Mouse (Mus musculus) embryonic facial prominence, embryonic 14.5 days (tissue): Measurements from ENCODE around the gene Olfr1262. TPM values are rescaled to one million over a fixed set of nuclear protein-coding genes. Genes with fewer than 3 reads are reported as not detected.

ENCODE experiments used
- ATAC-seq: fragments of 200-750 bp; cut with Nextera tagmentation; 2 replicates; pipeline ENCODE4 v1.8.0; 2017; ENCODE audit warnings: low read depth, moderate number of reproducible peaks, moderate TSS enrichment
- DNase-seq: peaks from one replicate; pipeline ENCODE4 v3.0.0-alpha.2; 2015; ENCODE audit warnings: low spot score
- H3K27ac ChIP-seq: fragments of 300-500 bp; sonication (generic); replicated peaks from 2 replicates; pipeline ENCODE4 v1.5.1; 2014; ENCODE audit warnings: low read depth, mild to moderate bottlenecking, low read length, moderate library complexity
- H3K27me3 ChIP-seq: fragments of 300-500 bp; sonication (generic); replicated peaks from 2 replicates; pipeline ENCODE4 v1.6.1; 2014; ENCODE audit warnings: low read length; ENCODE audit not compliant: control insufficient read depth, insufficient read depth
- H3K36me3 ChIP-seq: fragments of 300-500 bp; sonication (generic); 2 replicates; pipeline ENCODE4 v1.6.1; 2014; ENCODE audit warnings: low read length, mixed read lengths; ENCODE audit not compliant: control insufficient read depth, insufficient read depth
- H3K4me1 ChIP-seq: fragments of 300-500 bp; sonication (generic); 2 replicates; pipeline ENCODE4 v1.6.1; 2014; ENCODE audit warnings: antibody characterized with exemption, low read length; ENCODE audit not compliant: control insufficient read depth, insufficient read depth
- H3K4me2 ChIP-seq: fragments of 300-500 bp; sonication (generic); 2 replicates; pipeline ENCODE4 v1.6.1; 2014; ENCODE audit warnings: low read depth, mild to moderate bottlenecking, low read length, moderate library complexity, mixed read lengths
- H3K4me3 ChIP-seq: fragments of 300-500 bp; sonication (generic); 2 replicates; pipeline ENCODE4 v1.5.1; 2014; ENCODE audit warnings: low read depth, mild to moderate bottlenecking, low read length
- H3K9ac ChIP-seq: fragments of 300-500 bp; sonication (generic); 2 replicates; pipeline ENCODE4 v1.6.1; 2014; ENCODE audit warnings: low read depth, mild to moderate bottlenecking, low read length, moderate library complexity, mixed read lengths
- H3K9me3 ChIP-seq: fragments of 300-500 bp; sonication (generic); 2 replicates; pipeline ENCODE4 v1.6.1; 2016; ENCODE audit warnings: low read length; ENCODE audit not compliant: control insufficient read depth
- WGBS: fragments of 180-500 bp; shearing (Covaris S2); extraction: QIAGEN DNeasy Blood & Tissue Kit; methylation state at CpG from one replicate; pipeline ENCODE4 v1.1.7; 2014; 5-methylcytosine and 5-hydroxymethylcytosine counted together
- polyA plus RNA-seq: library from polyadenylated mRNA; unstranded; fragments of >200 nt; fragmentation: Nextera tagmentation; extraction: Ambion mirVana; gene quantifications from 2 replicates; pipeline ENCODE4 v1.2.1, GENCODE M21; 2014

The Olfr1262 gene
- not detected in 2 replicates for polyA plus RNA-seq

DNA sequence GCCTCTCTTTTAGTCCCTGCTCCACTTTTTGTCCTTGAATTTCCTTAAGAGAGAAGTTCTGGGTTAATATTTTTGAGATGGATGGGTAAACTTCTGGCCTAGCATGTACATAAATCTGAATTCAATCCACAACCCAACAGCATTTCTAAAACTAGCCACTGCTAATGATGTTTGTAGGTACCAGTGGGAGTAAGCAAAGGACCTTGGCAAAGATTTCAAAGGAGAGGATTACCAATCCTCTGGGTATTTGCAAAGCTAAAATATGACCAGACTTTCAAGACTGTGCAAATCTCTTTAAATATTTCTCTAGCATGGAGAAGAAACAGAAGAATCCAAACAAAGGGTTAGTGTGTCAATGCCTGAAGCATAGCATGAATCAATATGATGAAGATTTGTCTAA is at the start of gene Olfr1262:
Olfr1262 (plus strand) TSS at position 301 of the 400 bp plus-strand sequence.
- ATAC-seq (no peak), DNase-seq (no peak)
- no peaks in the 10 kb centered on the region for H3K4me1 ChIP-seq
- no peak within 1 kb of the TSS for H3K4me2 ChIP-seq
- no peaks in the 10 kb centered on the region for H3K36me3 ChIP-seq
- no peak within 1 kb of the TSS for H3K27ac ChIP-seq
- H3K4me3 ChIP-seq: no peak within 1 kb of the TSS
- H3K27me3 ChIP-seq: no peaks in the 10 kb centered on the region
- H3K9ac ChIP-seq: no peak within 1 kb of the TSS
- no peaks in the 10 kb centered on the region for H3K9me3 ChIP-seq

- DNase-seq: no peak
- 51% methylated on average over 2 of the region's 2 CpGs for WGBS
Observed at GRCm38 (mm10) chr2:89974184-89974583, 25.8 kb upstream of the Olfr1262 start, which contains the start of gene Olfr1260. Gene Olfr1260 (plus strand): TSS chr2:89974340.

GRCm38 (mm10) chr2:89977709-89978108 is 22.2 kb upstream of the Olfr1262 start:
- DNase-seq (no peak), ATAC-seq (no peak)
- H3K27me3 ChIP-seq: no peaks in the 10 kb centered on the region
- no peaks in the 10 kb centered on the region for H3K9me3 ChIP-seq
- H3K36me3 ChIP-seq: no peaks in the 10 kb centered on the region
- H3K4me2 ChIP-seq: no peak overlapping the region
- no peaks in the 10 kb centered on the region for H3K4me1 ChIP-seq
- H3K9ac ChIP-seq: no peak overlapping the region
- no peak overlapping the region for H3K27ac ChIP-seq
- H3K4me3 ChIP-seq: no peak overlapping the region
- 84% methylated on average over 2 of the region's 2 CpGs for WGBS

More at GRCm38 (mm10) chr2:89974184-89974583, 25.8 kb upstream of the Olfr1262 start, which contains the start of gene Olfr1260:
- no peaks in the 10 kb centered on the region for H3K9me3 ChIP-seq
- no peak for ATAC-seq
- H3K27ac ChIP-seq: no peak within 1 kb of the TSS
- H3K4me1 ChIP-seq: no peaks in the 10 kb centered on the region
- H3K36me3 ChIP-seq: no peaks in the 10 kb centered on the region
- H3K9ac ChIP-seq: no peak within 1 kb of the TSS
- no peak within 1 kb of the TSS for H3K4me2 ChIP-seq
- no peaks in the 10 kb centered on the region for H3K27me3 ChIP-seq
- H3K4me3 ChIP-seq: no peak within 1 kb of the TSS

- Histone ChIP-seq H3K4me2 (no peak within 1 kb of the TSS), H3K9ac (no peak within 1 kb of the TSS), H3K4me3 (no peak within 1 kb of the TSS), H3K9me3 (no peaks in the 10 kb centered on the region), H3K27ac (no peak within 1 kb of the TSS), H3K4me1 (no peaks in the 10 kb centered on the region), H3K27me3 (no peaks in the 10 kb centered on the region), H3K36me3 (no peaks in the 10 kb centered on the region)
- ATAC-seq (no peak), DNase-seq (no peak)
Observed at GRCm38 (mm10) chr2:89990921-89991320, 9.0 kb upstream of the Olfr1262 start, which contains the start of gene Olfr1261. Gene Olfr1261 (plus strand): TSS chr2:89991221.

DNA sequence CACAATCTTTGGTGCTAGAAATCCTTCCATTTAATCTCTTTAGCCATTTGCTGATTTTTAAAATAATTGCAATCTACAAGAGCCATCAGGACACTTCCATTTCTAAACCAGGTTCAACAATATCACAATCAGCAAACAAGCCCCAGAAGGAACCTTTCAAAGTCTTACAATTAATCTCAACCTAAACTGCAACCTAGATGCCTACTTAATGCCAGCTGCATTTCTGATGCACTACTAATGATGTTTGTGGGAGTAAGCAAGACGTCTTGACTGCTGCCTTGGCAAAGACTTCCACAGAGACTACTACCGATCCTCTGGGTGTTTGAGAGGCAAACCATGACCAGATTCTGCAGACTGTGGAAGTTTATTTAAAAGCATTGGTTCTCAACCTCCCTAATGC is 11.9 kb downstream of the Olfr1262 start, which contains the start of gene Olfr1263:
Olfr1263 (plus strand) TSS at position 301 of the 400 bp plus-strand sequence.
- no peak within 1 kb of the TSS for H3K9ac ChIP-seq
- no peaks in the 10 kb centered on the region for H3K9me3 ChIP-seq
- H3K4me1 ChIP-seq: no peaks in the 10 kb centered on the region
- no peak within 1 kb of the TSS for H3K4me3 ChIP-seq
- H3K27ac ChIP-seq: no peak within 1 kb of the TSS
- ATAC-seq: no peak
- H3K27me3 ChIP-seq: no peaks in the 10 kb centered on the region
- DNase-seq: no peak
- no peaks in the 10 kb centered on the region for H3K36me3 ChIP-seq
- 82% methylated on average over 2 of the region's 2 CpGs for WGBS
- no peak within 1 kb of the TSS for H3K4me2 ChIP-seq

DNA sequence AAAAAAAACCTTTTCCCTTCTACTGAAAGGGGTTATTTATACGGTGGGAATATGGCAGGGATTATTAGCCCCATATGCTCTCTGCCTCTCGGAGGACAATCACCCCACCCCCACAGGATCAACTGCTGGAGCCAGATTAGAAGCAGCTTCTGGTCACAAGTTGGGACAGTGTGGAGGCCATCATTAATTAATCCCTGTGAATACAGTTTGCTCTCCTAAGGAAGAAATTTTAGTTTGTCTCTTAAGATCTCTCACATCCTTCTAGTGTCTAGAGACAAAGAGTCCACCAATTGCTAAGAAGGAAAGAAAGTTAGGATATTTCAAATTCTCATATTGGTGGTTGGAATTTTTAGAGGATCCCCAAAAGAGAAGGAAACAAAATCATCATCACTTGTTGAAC is 25.5 kb downstream of the Olfr1262 start, which contains the start of gene Olfr1264:
Olfr1264 (minus strand) TSS at position 101 of the 400 bp plus-strand sequence.
- 29% methylated on average over 2 of the region's 2 CpGs for WGBS
- DNase-seq (no peak), ATAC-seq (no peak)
- Histone ChIP-seq H3K27ac (no peak within 1 kb of the TSS), H3K4me2 (no peak within 1 kb of the TSS), H3K9ac (no peak within 1 kb of the TSS), H3K36me3 (no peaks in the 10 kb centered on the region), H3K4me3 (no peak within 1 kb of the TSS), H3K4me1 (no peaks in the 10 kb centered on the region), H3K27me3 (no peaks in the 10 kb centered on the region), H3K9me3 (no peaks in the 10 kb centered on the region)

GRCm38 (mm10) chr2:90035037-90035436 is 35.1 kb downstream of the Olfr1262 start, which contains the start of gene Olfr1265:
Gene Olfr1265 (plus strand): TSS chr2:90035337.
- H3K4me3 ChIP-seq: no peak within 1 kb of the TSS
- H3K4me2 ChIP-seq: no peak within 1 kb of the TSS
- no peaks in the 10 kb centered on the region for H3K9me3 ChIP-seq
- no peak within 1 kb of the TSS for H3K27ac ChIP-seq
- H3K27me3 ChIP-seq: no peaks in the 10 kb centered on the region
- ATAC-seq: no peak
- no peaks in the 10 kb centered on the region for H3K36me3 ChIP-seq
- H3K4me1 ChIP-seq: no peaks in the 10 kb centered on the region
- H3K9ac ChIP-seq: no peak within 1 kb of the TSS
- no peak for DNase-seq

Other genes starting within 250 kb of the Olfr1262 start
- gene Olfr1253, start 243.1 kb upstream of the Olfr1262 start, polyA plus RNA-seq: 0.06 and 0.21 TPM in 2 replicates
- not detected in 2 replicates for gene Olfr1254, start 206.5 kb upstream of the Olfr1262 start, polyA plus RNA-seq
- gene Olfr1255, start 188.1 kb upstream of the Olfr1262 start, polyA plus RNA-seq: not detected in 2 replicates
- not detected in 2 replicates for gene Olfr1256, start 158.6 kb upstream of the Olfr1262 start, polyA plus RNA-seq
- not detected in 2 replicates for gene Olfr48, start 151.9 kb upstream of the Olfr1262 start, polyA plus RNA-seq
- not detected in 2 replicates for gene Olfr1257, start 121.7 kb upstream of the Olfr1262 start, polyA plus RNA-seq
- gene Olfr1258, start 72.8 kb upstream of the Olfr1262 start, polyA plus RNA-seq: 0.03 and 0.14 TPM in 2 replicates
- not detected in 2 replicates for gene Olfr1259, start 51.5 kb upstream of the Olfr1262 start, polyA plus RNA-seq
- gene Olfr1260, start 25.8 kb upstream of the Olfr1262 start, polyA plus RNA-seq: 0.10 and 0.33 TPM in 2 replicates
- gene Olfr1261, start 8.9 kb upstream of the Olfr1262 start, polyA plus RNA-seq: not detected in 2 replicates
- not detected in 2 replicates for gene Olfr1263, start 12.0 kb downstream of the Olfr1262 start, polyA plus RNA-seq
- 0.40 and 0.42 TPM in 2 replicates for gene Olfr1264, start 25.4 kb downstream of the Olfr1262 start, polyA plus RNA-seq
- gene Olfr1265, start 35.2 kb downstream of the Olfr1262 start, polyA plus RNA-seq: not detected in 2 replicates
- 0.08 TPM in 1 of 2 replicates, not detected in the other for gene Olfr140, start 63.4 kb downstream of the Olfr1262 start, polyA plus RNA-seq
- not detected in 2 replicates for gene Olfr1269, start 121.3 kb downstream of the Olfr1262 start, polyA plus RNA-seq
- gene Olfr32, start 142.2 kb downstream of the Olfr1262 start, polyA plus RNA-seq: 0.20 and 0.45 TPM in 2 replicates
- 0.07 TPM in 2 replicates for gene Olfr1270, start 152.9 kb downstream of the Olfr1262 start, polyA plus RNA-seq
- not detected in 2 replicates for gene Olfr1506, start 224.3 kb downstream of the Olfr1262 start, polyA plus RNA-seq